Mouse (Mus musculus): ENCODE data around the gene Dhcr7. TPM values are rescaled to one million over a fixed set of nuclear protein-coding genes. Genes with fewer than 3 reads are reported as not detected.

The Dhcr7 gene
- polyA plus RNA-seq, 1 experiment from 2014 or later: 30.0 TPM

- no peak for DNase-seq (ENCODE audit: low spot score)
These were observed 9.7 kb downstream of the Dhcr7 start for GRCm38 (mm10) chr7:143832611-143833010.

- DNase-seq (ENCODE audit: low spot score): no peak
These were observed 10.7 kb downstream of the Dhcr7 start for GRCm38 (mm10) chr7:143833581-143834190.

GRCm38 (mm10) chr7:143834316-143834715 is 11.4 kb downstream of the Dhcr7 start:
- no peak for DNase-seq (ENCODE audit: low spot score)

GRCm38 (mm10) chr7:143834972-143835371 is 12.0 kb downstream of the Dhcr7 start:
- DNase-seq (ENCODE audit: low spot score): peak; percentile 35

- DNase-seq (ENCODE audit: low spot score): peak; percentile 78
These were observed 14.9 kb downstream of the Dhcr7 start for GRCm38 (mm10) chr7:143837705-143838358.

- no peak for DNase-seq (ENCODE audit: low spot score)
These were observed 17.2 kb downstream of the Dhcr7 start for GRCm38 (mm10) chr7:143840121-143840520.

GRCm38 (mm10) chr7:143841301-143841700 is 18.4 kb downstream of the Dhcr7 start:
- no peak for DNase-seq (ENCODE audit: low spot score)

- no peak for DNase-seq (ENCODE audit: low spot score)
These were observed 25.3 kb downstream of the Dhcr7 start for GRCm38 (mm10) chr7:143848127-143848767.

GRCm38 (mm10) chr7:143848768-143849482 is 26.0 kb downstream of the Dhcr7 start:
- no peak for DNase-seq (ENCODE audit: low spot score)

- no peak for DNase-seq (ENCODE audit: low spot score)
These were observed 43.6 kb downstream of the Dhcr7 start, which contains the start of gene Gm498 for GRCm38 (mm10) chr7:143866538-143866937. Gene Gm498, plus strand, starts transcription at chr7:143866838.

- DNase-seq (ENCODE audit: low spot score): no peak
These were observed 45.9 kb downstream of the Dhcr7 start for GRCm38 (mm10) chr7:143868874-143869273.

- DNase-seq (ENCODE audit: low spot score): no peak
These were observed 60.8 kb downstream of the Dhcr7 start for GRCm38 (mm10) chr7:143883717-143884116.

GRCm38 (mm10) chr7:143891146-143891545 is 68.2 kb downstream of the Dhcr7 start:
- DNase-seq (ENCODE audit: low spot score): no peak

- no peak for DNase-seq (ENCODE audit: low spot score)
These were observed 69.4 kb downstream of the Dhcr7 start for GRCm38 (mm10) chr7:143892361-143892760.

Small RNAs within 50 kb of the gene (microRNA-seq; reads per million reads assigned to microRNA genes)
- not detected for gene Gm22064 (ENCODE audit: borderline number of aligned reads)

Other genes starting within 250 kb of the Dhcr7 start
- gene Cars, start 223.1 kb upstream of the Dhcr7 start, polyA plus RNA-seq (2015; fragmentation: Nextera tagmentation; extraction: Ambion mirVana): 40.3 and 42.9 TPM in 2 replicates
- gene Tnfrsf26, start 194.4 kb upstream of the Dhcr7 start, polyA plus RNA-seq (2015; fragmentation: Nextera tagmentation; extraction: Ambion mirVana): 10.5 and 11.3 TPM in 2 replicates
- 3.5 and 3.7 TPM in 2 replicates for gene Tnfrsf22, start 173.5 kb upstream of the Dhcr7 start, polyA plus RNA-seq (2015; fragmentation: Nextera tagmentation; extraction: Ambion mirVana)
- gene Tnfrsf23, start 137.3 kb upstream of the Dhcr7 start, polyA plus RNA-seq (2015; fragmentation: Nextera tagmentation; extraction: Ambion mirVana): 1.9 and 2.4 TPM in 2 replicates
- 6.5 and 6.6 TPM in 2 replicates for gene Osbpl5, start 66.2 kb upstream of the Dhcr7 start, polyA plus RNA-seq (2015; fragmentation: Nextera tagmentation; extraction: Ambion mirVana)
- gene Mrgprg, start 56.2 kb upstream of the Dhcr7 start, polyA plus RNA-seq (2015; fragmentation: Nextera tagmentation; extraction: Ambion mirVana): 0.27 and 0.31 TPM in 2 replicates
- gene Mrgpre, start 38.6 kb upstream of the Dhcr7 start, polyA plus RNA-seq (2015; fragmentation: Nextera tagmentation; extraction: Ambion mirVana): 1.5 and 1.7 TPM in 2 replicates
- gene Nadsyn1, start 296 bp upstream of the Dhcr7 start, polyA plus RNA-seq (2015; fragmentation: Nextera tagmentation; extraction: Ambion mirVana): 7.1 and 7.7 TPM in 2 replicates
- not detected in 2 replicates for gene Gm498, start 43.7 kb downstream of the Dhcr7 start, polyA plus RNA-seq (2015; fragmentation: Nextera tagmentation; extraction: Ambion mirVana)
- 0.89 and 0.96 TPM in 2 replicates for gene Shank2, start 178.8 kb downstream of the Dhcr7 start, polyA plus RNA-seq (2015; fragmentation: Nextera tagmentation; extraction: Ambion mirVana)

All from thymus, postnatal 0 days (tissue).